Comparison of ENCODE assay signal across 12 mouse cellular contexts in the genomic region with DNA sequence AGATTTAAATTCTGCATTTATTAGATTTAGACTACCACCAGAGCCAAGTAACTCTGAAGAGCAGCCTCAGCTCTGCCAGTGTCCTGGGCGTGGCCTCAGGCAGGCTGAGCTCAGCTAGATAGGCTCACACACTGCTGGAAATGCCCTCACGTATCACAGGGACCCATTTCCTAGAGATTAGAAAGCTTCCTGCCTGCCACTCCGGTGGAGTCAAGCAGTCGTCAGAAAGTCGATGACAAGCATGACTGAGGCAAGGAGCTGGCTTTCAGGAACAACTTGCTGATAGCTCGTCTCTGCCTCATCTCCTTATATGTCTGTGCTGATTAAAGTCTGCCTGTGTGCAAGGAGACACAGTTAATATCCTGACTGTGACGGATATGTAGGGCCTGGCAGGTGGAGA. TPM values are rescaled to one million over a fixed set of nuclear protein-coding genes. Genes with fewer than 3 reads are reported as not detected.
A peak's percentile ranks its signal among the peaks of the same experiment; 100 is the strongest.
DNase-seq lines count a peak whose midpoint lies in the region; ATAC-seq and TF ChIP-seq lines count a peak whose summit lies in the region.
"Had no signal": no experiment of that assay in that cellular context is flagged by ENCODE, and none has a peak within 500 bp of the region (broad histone marks: within the 10 kb centered on the region; RNA-seq: fewer than 3 reads in every experiment).

No protein-coding gene starts in this region.

- H3K4me1 ChIP-seq in heart, postnatal 0 days (ENCODE audit: control insufficient read depth, insufficient read depth) = no peaks in the 10 kb centered on the region
- peaks cover 55% of the 10 kb centered on the region for H3K4me1 ChIP-seq in liver, embryonic 12.5 days
- H3K4me1 ChIP-seq in small intestine, adult 2 months (ENCODE audit: control insufficient read depth, insufficient read depth, insufficient read length, low read length) = peaks cover 2% of the 10 kb centered on the region; the same call in 1 of the 2 replicates
- no peaks in the 10 kb centered on the region for H3K4me1 ChIP-seq in limb, embryonic 10.5 days
- no peaks in the 10 kb centered on the region for H3K4me1 ChIP-seq in midbrain, embryonic 16.5 days (ENCODE audit: control insufficient read depth, insufficient read depth, low read length)
- H3K4me1 ChIP-seq: embryonic facial prominence, embryonic 15.5 days; limb, embryonic 15.5 days had no signal

- no peak for DNase-seq in heart, postnatal 0 days (ENCODE audit: low spot score)
- DNase-seq in heart, postnatal 36 days = no peak
- peak; percentile 78 for DNase-seq in c-Kit-positive CD71-positive TER-119-positive erythroid progenitor cells, embryonic 14.5 days (ENCODE audit: low spot score)
- DNase-seq in limb, embryonic 10.5 days (ENCODE audit: low spot score) = no peak
- DNase-seq in gastrocnemius, postnatal 36 days = no peak
- DNase-seq: cerebellum, adult 9-11 months; kidney, adult 18-20 months had no signal

- H3K4me3 ChIP-seq in heart, postnatal 0 days (ENCODE audit: low read depth, low read length) = no peak overlapping the region
- peak overlapping the region; percentile 37 for H3K4me3 ChIP-seq in liver, embryonic 12.5 days
- no peak overlapping the region for H3K4me3 ChIP-seq in small intestine, adult 2 months (ENCODE audit: low read depth, low read length)
- H3K4me3 ChIP-seq in limb, embryonic 10.5 days = no peak overlapping the region
- H3K4me3 ChIP-seq in midbrain, embryonic 16.5 days (ENCODE audit: low read depth, low read length) = no peak overlapping the region
- H3K4me3 ChIP-seq: embryonic facial prominence, embryonic 15.5 days; limb, embryonic 15.5 days had no signal

- H3K4me2 ChIP-seq in heart, postnatal 0 days (ENCODE audit: low read depth, low read length) = peak overlapping the region; percentile 28
- H3K4me2 ChIP-seq in liver, embryonic 12.5 days = peak overlapping the region; percentile 68
- no peak overlapping the region for H3K4me2 ChIP-seq in midbrain, embryonic 16.5 days (ENCODE audit: low read length)
- H3K4me2 ChIP-seq: embryonic facial prominence, embryonic 15.5 days; limb, embryonic 15.5 days had no signal

- intact Hi-C loops in heart, postnatal 36 days (cut with DNase I) = no loop called here
- intact Hi-C loops in gastrocnemius, postnatal 36 days (cut with DNase I) = no loop called here

- 6% methylated on average over 7 of the region's 7 CpGs for WGBS in heart, postnatal 0 days
- 6% methylated on average over 7 of the region's 7 CpGs for WGBS in liver, embryonic 12.5 days (ENCODE audit: insufficient replicate concordance)
- WGBS in small intestine, adult 2 months = 16% methylated on average over 7 of the region's 7 CpGs
- 58% methylated on average over 7 of the region's 7 CpGs for WGBS in limb, embryonic 10.5 days
- 65% methylated on average over 7 of the region's 7 CpGs for WGBS in midbrain, embryonic 16.5 days

- no peak overlapping the region for H3K9ac ChIP-seq in heart, postnatal 0 days (replicated peaks; ENCODE audit: low read depth, low read length)
- H3K9ac ChIP-seq in liver, embryonic 12.5 days = peak overlapping the region; percentile 40; the same call in 1 of the 2 replicates
- H3K9ac ChIP-seq in midbrain, embryonic 16.5 days (ENCODE audit: low read depth, low read length) = no peak overlapping the region
- H3K9ac ChIP-seq: embryonic facial prominence, embryonic 15.5 days; limb, embryonic 15.5 days had no signal

- no peaks in the 10 kb centered on the region for H3K36me3 ChIP-seq in heart, postnatal 0 days (replicated peaks; ENCODE audit: control insufficient read depth, insufficient read depth, low read length)
- no peaks in the 10 kb centered on the region for H3K36me3 ChIP-seq in liver, embryonic 12.5 days
- no peaks in the 10 kb centered on the region for H3K36me3 ChIP-seq in small intestine, adult 2 months (ENCODE audit: control insufficient read depth, insufficient read depth, low read length)
- H3K36me3 ChIP-seq in limb, embryonic 10.5 days = no peaks in the 10 kb centered on the region
- H3K36me3 ChIP-seq in midbrain, embryonic 16.5 days (ENCODE audit: control insufficient read depth, insufficient read depth, low read length) = no peaks in the 10 kb centered on the region
- H3K36me3 ChIP-seq: embryonic facial prominence, embryonic 15.5 days; limb, embryonic 15.5 days had no signal

- H3K9me3 ChIP-seq in heart, postnatal 0 days (replicated peaks; ENCODE audit: control insufficient read depth, low read length) = no peaks in the 10 kb centered on the region
- H3K9me3 ChIP-seq in liver, embryonic 12.5 days (replicated peaks) = no peaks in the 10 kb centered on the region
- H3K9me3 ChIP-seq in limb, embryonic 10.5 days (replicated peaks) = no peaks in the 10 kb centered on the region
- no peaks in the 10 kb centered on the region for H3K9me3 ChIP-seq in midbrain, embryonic 16.5 days (replicated peaks; ENCODE audit: control insufficient read depth, low read length, poor library complexity, severe bottlenecking)
- H3K9me3 ChIP-seq: embryonic facial prominence, embryonic 15.5 days; limb, embryonic 15.5 days had no signal

- H3K27ac ChIP-seq in heart, postnatal 0 days (ENCODE audit: low read depth) = no peak overlapping the region
- H3K27ac ChIP-seq in liver, embryonic 12.5 days = peak overlapping the region; percentile 88
- peak overlapping the region; percentile 72 for H3K27ac ChIP-seq in small intestine, adult 2 months (ENCODE audit: insufficient read depth, low read depth, low read length)
- no peak overlapping the region for H3K27ac ChIP-seq in limb, embryonic 10.5 days
- no peak overlapping the region for H3K27ac ChIP-seq in midbrain, embryonic 16.5 days (ENCODE audit: low read length)
- H3K27ac ChIP-seq: embryonic facial prominence, embryonic 15.5 days; limb, embryonic 15.5 days had no signal

- H3K27me3 ChIP-seq in heart, postnatal 0 days (ENCODE audit: control insufficient read depth, insufficient read depth, low read length) = no peaks in the 10 kb centered on the region
- no peaks in the 10 kb centered on the region for H3K27me3 ChIP-seq in liver, embryonic 12.5 days (replicated peaks)
- no peaks in the 10 kb centered on the region for H3K27me3 ChIP-seq in small intestine, adult 2 months (ENCODE audit: control insufficient read depth, insufficient read depth, low read length)
- H3K27me3 ChIP-seq in limb, embryonic 10.5 days (ENCODE audit: low read depth, poor library complexity, severe bottlenecking) = no peaks in the 10 kb centered on the region
- no peaks in the 10 kb centered on the region for H3K27me3 ChIP-seq in midbrain, embryonic 16.5 days (ENCODE audit: control insufficient read depth, insufficient read depth, low read depth, low read length)
- H3K27me3 ChIP-seq: embryonic facial prominence, embryonic 15.5 days; limb, embryonic 15.5 days had no signal

- no peak for TF ChIP-seq CTCF in heart, postnatal 0 days (IDR thresholded peaks at IDR 0.05; ENCODE audit: low read depth)
- TF ChIP-seq CTCF in small intestine, adult 2 months (IDR thresholded peaks at IDR 0.05; ENCODE audit: extremely low read depth, insufficient read length, insufficient replicate concordance, low read depth, low read length) = no peak

- TF ChIP-seq POLR2A in small intestine, adult 2 months (IDR thresholded peaks at IDR 0.05; ENCODE audit: low read depth, low read length) = no peak

- no peak for TF ChIP-seq EP300 in heart, postnatal 0 days (IDR thresholded peaks at IDR 0.05; ENCODE audit: low read depth)

- no peak for ATAC-seq in heart, postnatal 0 days (ENCODE audit: insufficient read depth, low read depth)
- peak; percentile 99 for ATAC-seq in liver, embryonic 12.5 days
- ATAC-seq in midbrain, embryonic 16.5 days = no peak

RNA-seq across cellular contexts. Expression of a gene that starts 38.8 kb away (rescaled TPM):
- total RNA-seq in heart, postnatal 0 days (2014; rRNA removed; ENCODE audit: low replicate concordance) = 0.46 and 0.58 TPM in 2 replicates
- 0.59 and 0.72 TPM in 2 replicates for polyA plus RNA-seq in heart, postnatal 0 days (2015; fragmentation: Nextera tagmentation; extraction: Ambion mirVana)
- total RNA-seq in heart, postnatal 36 days (2021) = under 1 TPM; 0.28 to 0.38 TPM
- polyA plus RNA-seq in liver, embryonic 12.5 days (2016; fragmentation: Nextera tagmentation; extraction: Ambion mirVana) = 0.48 and 0.66 TPM in 2 replicates
- polyA plus RNA-seq in small intestine, adult 2 months (2012; rRNA removed) = 2.2 and 3.4 TPM in 2 replicates
- polyA plus RNA-seq in limb, embryonic 10.5 days (2016; fragmentation: Nextera tagmentation; extraction: Ambion mirVana) = 1.1 and 1.2 TPM in 2 replicates
- 10 to 100 TPM in 1 of 2 experiments, 1 to 10 TPM in 1; 7.5 to 10.9 TPM for total RNA-seq in gastrocnemius, postnatal 36 days (2021)
- 4.9 and 5.1 TPM in 2 replicates for polyA plus RNA-seq in midbrain, embryonic 16.5 days (2015; fragmentation: Nextera tagmentation; extraction: Ambion mirVana)

RNA-seq across cellular contexts. Expression of a gene that starts 44.8 kb away (rescaled TPM):
- 1.0 TPM in 2 replicates for total RNA-seq in heart, postnatal 0 days (2014; rRNA removed; ENCODE audit: low replicate concordance)
- 2.0 and 2.7 TPM in 2 replicates for polyA plus RNA-seq in heart, postnatal 0 days (2015; fragmentation: Nextera tagmentation; extraction: Ambion mirVana)
- under 1 TPM; 0.70 to 0.78 TPM for total RNA-seq in heart, postnatal 36 days (2021)
- 3.4 and 3.7 TPM in 2 replicates for polyA plus RNA-seq in liver, embryonic 12.5 days (2016; fragmentation: Nextera tagmentation; extraction: Ambion mirVana)
- polyA plus RNA-seq in small intestine, adult 2 months (2012; rRNA removed) = 0.61 and 1.3 TPM in 2 replicates
- polyA plus RNA-seq in limb, embryonic 10.5 days (2016; fragmentation: Nextera tagmentation; extraction: Ambion mirVana) = 3.4 and 6.3 TPM in 2 replicates
- under 1 TPM; 0.20 to 0.38 TPM for total RNA-seq in gastrocnemius, postnatal 36 days (2021)
- polyA plus RNA-seq in midbrain, embryonic 16.5 days (2015; fragmentation: Nextera tagmentation; extraction: Ambion mirVana) = 2.8 and 4.3 TPM in 2 replicates

Comparison
In these comparisons a context has a peak if more than half of its experiments do, and no peak if none do; other contexts are left out.
1. H3K27ac ChIP-seq: peak in liver, embryonic 12.5 days (single experiment) and small intestine, adult 2 months (single experiment); none in heart, postnatal 0 days (single experiment), limb, embryonic 10.5 days (single experiment) and midbrain, embryonic 16.5 days (single experiment).